Mouse (Mus musculus): ENCODE data around the gene Tcf7l1. TPM values are rescaled to one million over a fixed set of nuclear protein-coding genes. Genes with fewer than 3 reads are reported as not detected.

Tcf7l1 gene
- total RNA-seq, 1 experiment = 14.5 TPM

DNA sequence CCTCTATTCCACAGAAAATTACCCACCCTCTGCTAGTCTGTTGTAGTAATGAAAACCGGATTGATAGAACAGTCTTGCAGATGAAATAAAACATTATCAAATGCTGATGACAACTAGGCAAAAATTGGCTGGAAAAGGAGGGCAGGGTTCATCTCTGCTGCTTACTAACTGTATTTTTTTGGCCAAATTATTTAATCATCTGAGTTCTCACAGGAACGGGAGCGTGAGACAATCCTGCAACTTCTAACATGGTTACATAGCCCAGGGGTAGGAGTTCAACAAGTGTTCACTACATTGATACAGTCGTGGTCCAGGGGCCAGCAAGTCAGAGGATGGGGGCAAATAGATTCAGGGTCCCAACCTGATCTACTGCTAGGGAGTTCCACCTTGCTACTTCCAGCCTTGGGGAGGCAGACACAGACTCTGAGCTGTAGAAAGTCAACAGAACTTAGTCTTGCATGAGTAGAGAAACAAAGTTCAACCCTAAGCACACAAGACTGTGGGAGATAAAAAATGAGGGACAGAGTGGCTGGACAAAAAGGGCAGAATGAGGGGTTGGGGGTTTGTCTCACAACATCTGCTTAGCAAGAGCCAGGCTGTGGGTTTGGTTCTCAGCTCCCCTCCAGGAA is 205.7 kb downstream of the Tcf7l1 start:
- H3K9ac ChIP-seq (ENCODE audit: insufficient read depth, low read depth, low read length, poor library complexity, severe bottlenecking) = no peak overlapping the region
- H3K4me3 ChIP-seq (ENCODE audit: insufficient read depth in 1 of 2, low read depth in 1 of 2, low read length in 2 of 2, poor library complexity in 1 of 2, severe bottlenecking in 1 of 2) = no peak overlapping the region
- H3K4me1 ChIP-seq (ENCODE audit: control insufficient read depth in 2 of 2, insufficient read depth in 2 of 2, low read length in 2 of 2, poor library complexity in 1 of 2) = no peaks in the 10 kb centered on the region; a peak in 1 of 4 replicates
- H3K9me3 ChIP-seq (ENCODE audit: control insufficient read depth, insufficient read depth, low read depth, low read length) = no peaks in the 10 kb centered on the region
- DNase-seq (ENCODE audit: low read depth, low spot score) = no peak
- in situ Hi-C loops (cut with MboI; ENCODE audit: low sequenced_read_pairs in 2 of 2, unreplicated experiment in 2 of 2) = no loop called here
- no peaks in the 10 kb centered on the region for H3K36me3 ChIP-seq (ENCODE audit: control insufficient read depth, insufficient read depth, low read length, poor library complexity, severe bottlenecking)
- TF ChIP-seq CHD2 (IDR thresholded peaks at IDR 0.05; ENCODE audit: low read depth, low read length) (no peak), ZNF384 (IDR thresholded peaks at IDR 0.05; ENCODE audit: low read depth, low read length) (no peak), MAFK (IDR thresholded peaks at IDR 0.05; ENCODE audit: insufficient read depth, low read depth, low read length) (no peak), ZC3H11A (IDR thresholded peaks at IDR 0.05; ENCODE audit: borderline replicate concordance, low read depth, low read length) (no peak), HCFC1 (IDR thresholded peaks at IDR 0.05; ENCODE audit: borderline replicate concordance, insufficient read depth, low read length) (no peak)
- H3K27ac ChIP-seq (ENCODE audit: insufficient read depth, low read depth, low read length, poor library complexity, severe bottlenecking) = no peak overlapping the region

DNA sequence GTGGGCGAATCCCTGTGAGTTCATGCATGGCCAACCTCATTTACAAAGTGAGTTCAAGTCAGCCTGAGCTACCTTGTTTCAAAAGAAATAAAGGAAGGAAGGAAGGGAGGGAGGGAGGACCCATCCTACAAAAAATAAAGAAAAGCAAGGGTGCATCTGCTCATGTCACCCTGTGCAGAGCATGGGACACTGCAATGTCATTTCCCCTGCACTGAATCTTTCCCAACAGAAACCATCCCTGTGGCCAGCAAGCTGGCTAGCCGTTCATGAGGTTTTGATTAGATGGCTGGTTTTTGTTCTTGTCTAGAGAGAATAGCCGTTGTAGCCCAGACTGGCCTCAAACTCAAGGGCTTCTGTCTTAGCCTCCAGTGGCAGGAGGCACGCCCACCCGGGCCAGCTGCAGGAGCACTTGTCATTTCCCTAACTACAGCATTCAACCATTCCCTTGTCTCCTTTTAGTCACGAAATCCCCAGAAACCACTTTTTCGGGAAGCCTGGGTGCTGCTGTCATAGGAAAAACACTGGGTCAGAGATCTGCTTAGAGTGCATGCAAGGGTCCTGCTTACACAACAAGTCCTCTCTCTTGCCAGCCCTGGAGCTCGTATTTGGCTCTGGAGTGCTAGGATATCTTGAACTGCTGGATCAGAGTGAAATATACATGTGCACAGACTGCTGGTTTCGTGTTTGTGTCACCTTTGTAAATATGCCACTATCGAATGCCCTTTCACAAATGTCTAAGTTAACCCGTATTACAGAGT is 207.2 kb downstream of the Tcf7l1 start:
- TF ChIP-seq ZC3H11A (IDR thresholded peaks at IDR 0.05; ENCODE audit: borderline replicate concordance, low read depth, low read length) (no peak), CHD2 (IDR thresholded peaks at IDR 0.05; ENCODE audit: low read depth, low read length) (no peak), HCFC1 (IDR thresholded peaks at IDR 0.05; ENCODE audit: borderline replicate concordance, insufficient read depth, low read length) (no peak), MAFK (IDR thresholded peaks at IDR 0.05; ENCODE audit: insufficient read depth, low read depth, low read length) (no peak), ZNF384 (IDR thresholded peaks at IDR 0.05; ENCODE audit: low read depth, low read length) (no peak)
- H3K9me3 ChIP-seq (ENCODE audit: control insufficient read depth, insufficient read depth, low read depth, low read length) = no peaks in the 10 kb centered on the region
- no peak overlapping the region for H3K27ac ChIP-seq (ENCODE audit: insufficient read depth, low read depth, low read length, poor library complexity, severe bottlenecking)
- no peak overlapping the region for H3K4me3 ChIP-seq (ENCODE audit: insufficient read depth in 1 of 2, low read depth in 1 of 2, low read length in 2 of 2, poor library complexity in 1 of 2, severe bottlenecking in 1 of 2)
- DNase-seq (ENCODE audit: low read depth, low spot score) = no peak
- no peak overlapping the region for H3K9ac ChIP-seq (ENCODE audit: insufficient read depth, low read depth, low read length, poor library complexity, severe bottlenecking)
- no peaks in the 10 kb centered on the region; a peak in 1 of 4 replicates for H3K4me1 ChIP-seq (ENCODE audit: control insufficient read depth in 2 of 2, insufficient read depth in 2 of 2, low read length in 2 of 2, poor library complexity in 1 of 2)
- in situ Hi-C loops (cut with MboI; ENCODE audit: low sequenced_read_pairs in 2 of 2, unreplicated experiment in 2 of 2) = no loop called here
- H3K36me3 ChIP-seq (ENCODE audit: control insufficient read depth, insufficient read depth, low read length, poor library complexity, severe bottlenecking) = no peaks in the 10 kb centered on the region

Other genes starting within 250 kb of the Tcf7l1 start
- gene Capg, start 244.9 kb downstream of the Tcf7l1 start, total RNA-seq (2012; rRNA removed) = 41.8 and 58.4 TPM in 2 replicates
- gene Elmod3, start 190.8 kb downstream of the Tcf7l1 start, total RNA-seq (2012; rRNA removed) = 4.3 and 4.8 TPM in 2 replicates
- 20.2 and 39.6 TPM in 2 replicates for gene Retsat, start 190.8 kb downstream of the Tcf7l1 start, total RNA-seq (2012; rRNA removed)
- 56.4 and 57.7 TPM in 2 replicates for gene Tgoln1, start 172.3 kb downstream of the Tcf7l1 start, total RNA-seq (2012; rRNA removed)
- gene Kcmf1, start 110.7 kb upstream of the Tcf7l1 start, total RNA-seq (2012; rRNA removed) = 101 and 122 TPM in 2 replicates
- gene Tmsb10, start 169.5 kb upstream of the Tcf7l1 start, total RNA-seq (2012; rRNA removed) = 430 and 651 TPM in 2 replicates